Mouse (Mus musculus) adrenal gland, postnatal 10 days (tissue): ENCODE results near the gene Gba. TPM values are rescaled to one million over a fixed set of nuclear protein-coding genes. Genes with fewer than 3 reads are reported as not detected.
"Not testable (repeated sequence)": the region's sequence is repeated elsewhere in the genome, so short reads cannot be mapped to it uniquely, and the experiment has no call there.

ENCODE experiments used
- DNase-seq: peaks from one replicate; pipeline ENCODE4 v3.0.0; 2021; ENCODE audit warnings: mixed read lengths
- total RNA-seq, 2 experiments: library from RNA; stranded (reverse); gene quantifications; 2 replicates each; pipeline ENCODE4 v1.2.3; 2021

Gba gene
- total RNA-seq, 2 experiments from 2014 or later, result 47.8 to 48.1 TPM

- peak; percentile 87 for DNase-seq
These were observed 13.1 kb downstream of the Gba start for GRCm38 (mm10) chr3:89215853-89216252.

GRCm38 (mm10) chr3:89216407-89216806 is 13.7 kb downstream of the Gba start:
- not testable (repeated sequence) for DNase-seq

GRCm38 (mm10) chr3:89218271-89218670 is 15.5 kb downstream of the Gba start:
- no peak for DNase-seq

- no peak for DNase-seq
These were observed 16.8 kb downstream of the Gba start for GRCm38 (mm10) chr3:89219546-89219945.

- DNase-seq, result no peak
These were observed 18.4 kb downstream of the Gba start for GRCm38 (mm10) chr3:89221167-89221566.

GRCm38 (mm10) chr3:89224796-89225195 is 22.1 kb downstream of the Gba start:
- no peak for DNase-seq

GRCm38 (mm10) chr3:89225321-89225815 is 22.6 kb downstream of the Gba start:
- DNase-seq, result no peak

GRCm38 (mm10) chr3:89225918-89226317 is 23.2 kb downstream of the Gba start:
- no peak for DNase-seq

GRCm38 (mm10) chr3:89226361-89226760 is 23.6 kb downstream of the Gba start:
- DNase-seq, result no peak

GRCm38 (mm10) chr3:89226900-89227299 is 24.2 kb downstream of the Gba start, which contains the start of gene Mtx1:
Gene Mtx1 (minus strand): TSS chr3:89227088.
- DNase-seq, result no peak

- DNase-seq, result peak; percentile 91
These were observed 24.8 kb downstream of the Gba start for GRCm38 (mm10) chr3:89227307-89228179.

- peak; percentile 93 for DNase-seq
These were observed 25.4 kb downstream of the Gba start for GRCm38 (mm10) chr3:89228180-89228549.

GRCm38 (mm10) chr3:89228836-89229235 is 26.1 kb downstream of the Gba start, which contains the start of gene Muc1:
Gene Muc1 (plus strand): TSS chr3:89229057.
- no peak for DNase-seq

- no peak for DNase-seq
These were observed 26.5 kb downstream of the Gba start for GRCm38 (mm10) chr3:89229276-89229675.

GRCm38 (mm10) chr3:89230561-89230960 is 27.8 kb downstream of the Gba start:
- no peak for DNase-seq

GRCm38 (mm10) chr3:89231345-89231744 is 28.6 kb downstream of the Gba start:
- no peak for DNase-seq

GRCm38 (mm10) chr3:89231772-89232275 is 29.1 kb downstream of the Gba start:
- DNase-seq, result no peak

- no peak for DNase-seq
These were observed 29.9 kb downstream of the Gba start for GRCm38 (mm10) chr3:89232614-89233013.

- no peak for DNase-seq
These were observed 30.9 kb downstream of the Gba start for GRCm38 (mm10) chr3:89233562-89234110.

- no peak for DNase-seq
These were observed 33.8 kb downstream of the Gba start for GRCm38 (mm10) chr3:89236516-89236915.

GRCm38 (mm10) chr3:89237682-89238081 is 35.0 kb downstream of the Gba start:
- no peak for DNase-seq

- DNase-seq, result no peak
These were observed 35.8 kb downstream of the Gba start for GRCm38 (mm10) chr3:89238494-89238893.

- DNase-seq, result peak; percentile 74
These were observed 39.7 kb downstream of the Gba start for GRCm38 (mm10) chr3:89242331-89242895.
